Mouse (Mus musculus) kidney, adult 2 months (tissue): ENCODE data around the gene Isyna1.
"Not testable (repeated sequence)": the region's sequence is repeated elsewhere in the genome, so short reads cannot be mapped to it uniquely, and the experiment has no call there.

Experiments used
- CTCF ChIP-seq: fragments of 200-500 bp; conservative IDR thresholded peaks from 2 replicates; pipeline ENCODE4 v1.5.1; 2011; ENCODE audit warnings: low read depth, mild to moderate bottlenecking, control low read depth, low read length, moderate library complexity, mixed read lengths; ENCODE audit not compliant: insufficient read depth, insufficient read length
- POLR2A ChIP-seq: fragments of 200-500 bp; IDR thresholded peaks from one replicate; pipeline ENCODE4 v1.6.1; 2011; ENCODE audit warnings: low read depth, low read length, control low read depth

DNA sequence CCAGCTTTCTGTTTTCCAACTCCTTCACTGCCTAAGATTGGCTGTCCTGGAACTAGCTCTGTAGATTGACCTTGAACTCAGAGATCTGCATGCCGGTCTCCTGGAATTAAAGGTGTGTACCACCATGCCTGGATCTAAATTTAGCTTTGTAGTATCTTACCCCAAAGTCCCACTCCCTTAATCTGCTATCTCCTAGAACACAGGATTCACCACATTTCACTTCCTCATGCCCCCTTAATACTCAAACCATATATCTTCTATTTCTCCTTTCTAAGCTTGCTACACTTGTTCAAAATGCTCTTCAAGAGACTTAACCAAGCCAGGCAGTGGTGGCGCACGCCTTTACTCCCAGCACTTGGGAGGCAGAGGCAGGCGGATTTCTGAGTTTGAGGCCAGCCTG lies 6.2 kb upstream of the Isyna1 start:
- not testable (repeated sequence) for TF ChIP-seq CTCF, POLR2A
